Mouse (Mus musculus) hindbrain, embryonic 12.5 days (tissue): Measurements from ENCODE around the gene Pyroxd2. TPM values are rescaled to one million over a fixed set of nuclear protein-coding genes. Genes with fewer than 3 reads are reported as not detected.
A peak's percentile ranks its signal among the peaks of the same experiment; 100 is the strongest.

Source experiments
- ATAC-seq: fragments of 200-750 bp; cut with Nextera tagmentation; 2 replicates; pipeline ENCODE4 v1.8.0; 2017; ENCODE audit warnings: moderate TSS enrichment; ENCODE audit not compliant: low FRiP score
- H3K27ac ChIP-seq: fragments of 300-500 bp; sonication (generic); 2 replicates; pipeline ENCODE4 v1.5.1; 2016; ENCODE audit warnings: mild to moderate bottlenecking
- H3K27me3 ChIP-seq: fragments of 300-500 bp; sonication (generic); 2 replicates; pipeline ENCODE4 v1.6.1; 2016; ENCODE audit warnings: mild to moderate bottlenecking
- H3K36me3 ChIP-seq: fragments of 300-500 bp; sonication (generic); 2 replicates; pipeline ENCODE4 v1.6.1; 2016; ENCODE audit warnings: mild to moderate bottlenecking
- H3K4me1 ChIP-seq: fragments of 300-500 bp; sonication (generic); 2 replicates; pipeline ENCODE4 v1.6.1; 2016
- H3K4me2 ChIP-seq: fragments of 300-500 bp; sonication (generic); replicated peaks from 2 replicates; pipeline ENCODE4 v1.6.1; 2016; ENCODE audit warnings: mild to moderate bottlenecking
- H3K4me3 ChIP-seq: fragments of 300-500 bp; sonication (generic); 2 replicates; pipeline ENCODE4 v1.5.1; 2016; ENCODE audit warnings: mild to moderate bottlenecking
- H3K9ac ChIP-seq: fragments of 300-500 bp; sonication (generic); 2 replicates; pipeline ENCODE4 v1.6.1; 2016; ENCODE audit warnings: mild to moderate bottlenecking, moderate library complexity
- H3K9me3 ChIP-seq: fragments of 300-500 bp; sonication (generic); replicated peaks from 2 replicates; pipeline ENCODE4 v1.6.1; 2016; ENCODE audit warnings: mild to moderate bottlenecking
- WGBS: fragments of 180-500 bp; shearing (Covaris S2); methylation state at CpG from one replicate; pipeline ENCODE4 v1.1.7; 2016; 5-methylcytosine and 5-hydroxymethylcytosine counted together
- polyA plus RNA-seq: library from polyadenylated mRNA; unstranded; fragments of >200 nt; fragmentation: Nextera tagmentation; extraction: Ambion mirVana; gene quantifications from 2 replicates; pipeline ENCODE4 v1.2.1, GENCODE M21; 2016

The Pyroxd2 gene
- polyA plus RNA-seq, 1 experiment from 2014 or later = 1.2 TPM

GRCm38 (mm10) chr19:42744162-42744586, 8.4 kb downstream of the Pyroxd2 start:
- peak; percentile 76 for ATAC-seq
- 32% methylated on average over 4 of the region's 4 CpGs for WGBS
- no peak overlapping the region for H3K27ac ChIP-seq
- H3K36me3 ChIP-seq = no peaks in the 10 kb centered on the region
- H3K9me3 ChIP-seq = no peaks in the 10 kb centered on the region
- no peak overlapping the region for H3K9ac ChIP-seq
- peaks cover 8% of the 10 kb centered on the region for H3K4me1 ChIP-seq
- H3K4me3 ChIP-seq = no peak overlapping the region
- no peak overlapping the region for H3K4me2 ChIP-seq
- H3K27me3 ChIP-seq = peaks cover 3% of the 10 kb centered on the region; the same call in 1 of the 2 replicates

- Histone ChIP-seq H3K27ac (no peak overlapping the region), H3K4me3 (no peak overlapping the region), H3K9ac (no peak overlapping the region), H3K4me2 (peak overlapping the region; percentile 29; the same call in 1 of the 2 replicates), H3K36me3 (no peaks in the 10 kb centered on the region), H3K4me1 (peaks cover 8% of the 10 kb centered on the region), H3K27me3 (peaks cover 3% of the 10 kb centered on the region; the same call in 1 of the 2 replicates), H3K9me3 (no peaks in the 10 kb centered on the region)
- WGBS = 41% methylated on average over 16 of the region's 16 CpGs
- peak; percentile 41; the same call in 1 of the 2 replicates for ATAC-seq
Measured at GRCm38 (mm10) chr19:42743261-42743660, 9.3 kb downstream of the Pyroxd2 start.

- H3K27me3 ChIP-seq = peaks cover 3% of the 10 kb centered on the region; the same call in 1 of the 2 replicates
- H3K4me3 ChIP-seq = no peak overlapping the region
- 72% methylated on average over 14 of the region's 14 CpGs for whole genome bisulfite sequencing
- no peak overlapping the region for H3K9ac ChIP-seq
- H3K4me1 ChIP-seq = peaks cover 8% of the 10 kb centered on the region
- H3K4me2 ChIP-seq = no peak overlapping the region
- no peak for ATAC-seq
- H3K27ac ChIP-seq = no peak overlapping the region
- no peaks in the 10 kb centered on the region for H3K9me3 ChIP-seq
- H3K36me3 ChIP-seq = no peaks in the 10 kb centered on the region
Measured at GRCm38 (mm10) chr19:42741884-42742283, 10.7 kb downstream of the Pyroxd2 start.

DNA sequence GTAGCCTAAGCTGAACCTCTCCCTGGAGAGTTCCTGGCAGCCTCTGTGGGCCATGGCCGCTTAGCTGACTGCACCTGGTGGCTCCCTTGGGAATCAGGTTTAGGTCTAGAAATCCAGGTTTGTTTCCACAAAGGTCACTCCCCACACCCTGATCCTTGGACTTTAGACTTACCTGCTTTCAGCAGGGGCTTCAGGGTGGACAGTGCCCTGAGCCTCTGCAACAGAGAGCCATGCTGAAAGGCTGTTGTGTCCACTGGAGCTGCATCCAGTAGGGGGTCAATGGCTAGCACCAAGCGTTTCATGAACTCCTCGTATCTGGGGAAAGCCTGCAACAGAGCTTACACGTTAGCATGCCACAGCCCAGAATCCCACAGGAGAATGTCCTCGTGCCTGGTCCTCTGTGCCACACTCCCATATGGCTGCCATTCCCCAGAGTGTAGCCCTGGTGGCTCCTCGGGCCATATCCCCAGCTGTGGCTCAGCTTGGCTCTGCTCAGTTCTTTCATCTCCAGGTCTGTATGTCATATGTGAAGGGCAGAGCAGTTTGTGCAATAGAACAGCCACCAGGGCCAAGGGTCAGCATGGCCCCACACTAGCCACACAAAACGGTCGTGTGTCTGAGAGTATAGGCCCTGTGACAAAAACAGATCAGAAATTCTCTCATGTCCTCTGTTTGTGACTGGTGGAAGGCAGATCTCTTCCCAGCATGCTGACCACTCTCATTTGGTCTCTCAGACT, 12.2 kb downstream of the Pyroxd2 start:
- Histone ChIP-seq H3K27ac (no peak overlapping the region), H3K9ac (no peak overlapping the region), H3K4me3 (no peak overlapping the region), H3K27me3 (peaks cover 3% of the 10 kb centered on the region; the same call in 1 of the 2 replicates), H3K36me3 (no peaks in the 10 kb centered on the region), H3K4me1 (peaks cover 8% of the 10 kb centered on the region), H3K4me2 (no peak overlapping the region), H3K9me3 (no peaks in the 10 kb centered on the region)
- 76% methylated on average over 8 of the region's 8 CpGs for WGBS
- no peak for ATAC-seq

GRCm38 (mm10) chr19:42739734-42740133, 12.8 kb downstream of the Pyroxd2 start:
- Histone ChIP-seq H3K36me3 (no peaks in the 10 kb centered on the region), H3K4me1 (peaks cover 6% of the 10 kb centered on the region), H3K27me3 (peaks cover 3% of the 10 kb centered on the region; the same call in 1 of the 2 replicates), H3K4me3 (no peak overlapping the region), H3K27ac (no peak overlapping the region), H3K9me3 (no peaks in the 10 kb centered on the region), H3K9ac (no peak overlapping the region), H3K4me2 (no peak overlapping the region)
- WGBS = 93% methylated on average over 6 of the region's 6 CpGs
- no peak for ATAC-seq

- Histone ChIP-seq H3K9me3 (no peaks in the 10 kb centered on the region), H3K4me3 (no peak overlapping the region)
- WGBS = 63% methylated on average over 9 of the region's 9 CpGs
Measured at GRCm38 (mm10) chr19:42737753-42738152, 14.8 kb downstream of the Pyroxd2 start.

DNA sequence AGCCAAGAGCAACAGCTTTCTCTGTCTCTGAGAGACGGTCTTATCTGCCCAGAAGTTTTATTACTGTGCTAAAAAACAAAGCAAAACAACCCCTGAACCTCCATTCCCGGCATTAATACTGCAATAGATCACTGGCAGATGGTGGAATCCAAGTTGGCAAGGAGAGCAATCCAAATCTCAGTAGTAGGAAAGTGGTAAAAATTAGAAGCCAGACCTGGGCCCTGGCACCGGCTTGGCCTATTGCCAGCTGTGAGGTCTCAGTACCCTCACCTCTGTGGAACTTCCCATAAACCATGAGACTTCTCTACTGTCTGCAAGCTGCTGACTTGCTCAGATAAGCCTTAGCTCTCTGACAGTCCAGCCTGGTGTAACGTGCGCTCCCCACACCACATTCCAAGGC, 17.6 kb downstream of the Pyroxd2 start:
- H3K27me3 ChIP-seq = 0 out of 2 replicates have a peak, but pooled peaks cover 2% of the 10 kb centered on the region
- H3K4me3 ChIP-seq = no peak overlapping the region
- no peaks in the 10 kb centered on the region; the same call in 1 of the 2 replicates for H3K4me1 ChIP-seq
- WGBS = 89% methylated on average over 5 of the region's 5 CpGs
- H3K9me3 ChIP-seq = no peaks in the 10 kb centered on the region
- no peak overlapping the region for H3K4me2 ChIP-seq
- no peaks in the 10 kb centered on the region for H3K36me3 ChIP-seq
- no peak for ATAC-seq
- no peak overlapping the region for H3K27ac ChIP-seq
- H3K9ac ChIP-seq = no peak overlapping the region

More at GRCm38 (mm10) chr19:42737753-42738152, 14.8 kb downstream of the Pyroxd2 start:
- Histone ChIP-seq H3K9ac (no peak overlapping the region), H3K36me3 (no peaks in the 10 kb centered on the region), H3K4me2 (no peak overlapping the region), H3K4me1 (no peaks in the 10 kb centered on the region), H3K27ac (no peak overlapping the region), H3K27me3 (peaks cover under 1% of the 10 kb centered on the region; the same call in 1 of the 2 replicates)
- no peak for ATAC-seq

- Histone ChIP-seq H3K36me3 (no peaks in the 10 kb centered on the region), H3K27me3 (no peaks in the 10 kb centered on the region), H3K9ac (no peak overlapping the region), H3K27ac (no peak overlapping the region), H3K4me3 (no peak overlapping the region), H3K4me2 (no peak overlapping the region), H3K9me3 (no peaks in the 10 kb centered on the region), H3K4me1 (no peaks in the 10 kb centered on the region; the same call in 1 of the 2 replicates)
- no peak for ATAC-seq
- 92% methylated on average over 4 of the region's 4 CpGs for WGBS
Measured at GRCm38 (mm10) chr19:42727424-42727823, 25.2 kb downstream of the Pyroxd2 start.

DNA sequence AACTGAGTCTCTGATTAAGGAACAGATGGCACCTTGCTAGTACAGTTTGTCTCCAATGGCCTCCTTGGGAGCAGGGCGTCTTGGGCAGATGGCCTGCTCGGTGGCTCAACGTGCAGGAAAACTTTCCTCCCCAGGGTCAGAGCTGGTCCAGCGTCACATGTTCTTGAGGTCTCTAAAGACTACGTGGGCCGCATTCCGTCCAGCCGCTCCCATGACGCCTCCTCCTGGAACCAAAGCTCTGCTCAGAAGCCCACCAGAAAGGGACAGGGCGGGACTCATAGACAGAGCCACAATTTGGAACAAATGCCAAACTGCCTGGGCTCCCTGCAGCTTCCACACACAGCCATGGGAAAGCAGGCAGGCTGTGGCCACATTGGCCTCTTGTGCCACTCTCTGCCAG, 25.8 kb downstream of the Pyroxd2 start:
- Histone ChIP-seq H3K4me2 (no peak overlapping the region), H3K36me3 (no peaks in the 10 kb centered on the region), H3K9me3 (no peaks in the 10 kb centered on the region), H3K27me3 (no peaks in the 10 kb centered on the region), H3K4me3 (no peak overlapping the region), H3K27ac (no peak overlapping the region), H3K9ac (no peak overlapping the region), H3K4me1 (no peaks in the 10 kb centered on the region)
- 89% methylated on average over 10 of the region's 10 CpGs for WGBS
- ATAC-seq = no peak

DNA sequence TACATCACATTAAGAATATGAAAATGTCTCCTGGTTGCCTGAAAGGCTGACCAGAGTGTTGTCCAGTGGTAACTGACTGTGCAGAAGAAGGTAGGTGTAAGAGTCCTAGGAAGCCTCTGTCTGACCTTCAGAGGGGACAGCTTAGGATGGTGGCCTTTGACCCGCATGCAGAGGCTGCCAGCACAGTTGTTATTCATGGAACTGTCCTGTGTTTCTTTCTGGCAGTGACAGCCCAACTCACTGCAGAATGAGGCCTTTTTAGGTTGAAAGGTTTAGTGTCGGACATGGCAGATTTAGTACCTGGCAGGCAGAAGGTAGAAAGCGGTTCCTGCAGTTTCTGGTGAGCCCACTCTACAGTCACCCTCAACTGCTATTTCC, 26.6 kb downstream of the Pyroxd2 start:
- Histone ChIP-seq H3K9me3 (no peaks in the 10 kb centered on the region), H3K4me1 (no peaks in the 10 kb centered on the region), H3K27me3 (no peaks in the 10 kb centered on the region), H3K4me3 (no peak overlapping the region), H3K9ac (no peak overlapping the region), H3K36me3 (no peaks in the 10 kb centered on the region), H3K4me2 (no peak overlapping the region), H3K27ac (no peak overlapping the region)
- no peak for ATAC-seq
- 86% methylated on average over 3 of the region's 3 CpGs for WGBS

GRCm38 (mm10) chr19:42725056-42725972, 27.3 kb downstream of the Pyroxd2 start:
- Histone ChIP-seq H3K9ac (no peak overlapping the region), H3K27me3 (no peaks in the 10 kb centered on the region), H3K4me1 (no peaks in the 10 kb centered on the region), H3K9me3 (no peaks in the 10 kb centered on the region), H3K36me3 (no peaks in the 10 kb centered on the region), H3K4me2 (no peak overlapping the region), H3K4me3 (no peak overlapping the region), H3K27ac (no peak overlapping the region)
- no peak for ATAC-seq
- 77% methylated on average over 16 of the region's 16 CpGs for WGBS

DNA sequence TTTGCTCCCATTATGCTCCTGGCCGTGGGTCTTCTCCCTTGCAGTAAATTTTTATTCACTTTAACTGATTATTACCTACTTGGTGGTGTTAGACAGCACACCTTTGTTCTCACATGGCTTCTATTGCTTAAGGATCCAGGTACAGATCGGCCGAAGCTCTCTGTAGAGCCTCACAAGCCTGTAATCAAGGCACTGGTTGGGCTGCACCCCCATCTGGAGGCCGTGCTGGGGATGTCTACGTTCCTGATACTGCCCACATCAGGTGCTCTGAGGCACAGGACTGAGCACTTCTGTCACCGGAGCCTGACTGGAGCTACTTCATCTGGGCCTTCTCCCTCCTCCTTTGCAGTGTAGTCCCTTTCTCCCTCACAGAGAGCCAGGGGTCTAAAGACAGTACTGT, 29.3 kb downstream of the Pyroxd2 start:
- ATAC-seq = no peak
- WGBS = 82% methylated on average over 6 of the region's 6 CpGs
- Histone ChIP-seq H3K27me3 (no peaks in the 10 kb centered on the region), H3K4me2 (no peak overlapping the region), H3K27ac (no peak overlapping the region), H3K9ac (no peak overlapping the region), H3K9me3 (no peaks in the 10 kb centered on the region), H3K4me3 (no peak overlapping the region), H3K36me3 (no peaks in the 10 kb centered on the region), H3K4me1 (no peaks in the 10 kb centered on the region)
